Mouse (Mus musculus) kidney, embryonic 15.5 days (tissue): Measurements from ENCODE around the gene Klf17. TPM values are rescaled to one million over a fixed set of nuclear protein-coding genes. Genes with fewer than 3 reads are reported as not detected.
A peak's percentile ranks its signal among the peaks of the same experiment; 100 is the strongest.
"Not testable (repeated sequence)": the region's sequence is repeated elsewhere in the genome, so short reads cannot be mapped to it uniquely, and the experiment has no call there.

Experiments
- ATAC-seq: fragments of 200-750 bp; cut with Nextera tagmentation; replicated peaks from 2 replicates; pipeline ENCODE4 v1.8.0; 2017; ENCODE audit warnings: moderate TSS enrichment; ENCODE audit not compliant: low FRiP score
- H3K27ac ChIP-seq: fragments of 300-500 bp; sonication (generic); 2 replicates; pipeline ENCODE4 v1.5.1; 2015; ENCODE audit warnings: mild to moderate bottlenecking, inconsistent platforms
- H3K27me3 ChIP-seq: fragments of 300-500 bp; sonication (generic); 2 replicates; pipeline ENCODE4 v1.6.1; 2015; ENCODE audit warnings: inconsistent platforms
- H3K36me3 ChIP-seq: fragments of 300-500 bp; sonication (generic); 2 replicates; pipeline ENCODE4 v1.6.1; 2015; ENCODE audit warnings: inconsistent platforms
- H3K4me1 ChIP-seq: fragments of 300-500 bp; sonication (generic); 2 replicates; pipeline ENCODE4 v1.6.1; 2015; ENCODE audit warnings: inconsistent platforms
- H3K4me2 ChIP-seq: fragments of 300-500 bp; sonication (generic); 2 replicates; pipeline ENCODE4 v1.6.1; 2015; ENCODE audit warnings: moderate library complexity, mild to moderate bottlenecking, inconsistent platforms
- H3K4me3 ChIP-seq: fragments of 300-500 bp; sonication (generic); replicated peaks from 2 replicates; pipeline ENCODE4 v1.5.1; 2015; ENCODE audit warnings: mild to moderate bottlenecking, inconsistent platforms
- H3K9ac ChIP-seq: fragments of 300-500 bp; sonication (generic); 2 replicates; pipeline ENCODE4 v1.6.1; 2015; ENCODE audit warnings: mild to moderate bottlenecking, inconsistent platforms
- H3K9me3 ChIP-seq: fragments of 300-500 bp; sonication (generic); replicated peaks from 2 replicates; pipeline ENCODE4 v1.6.1; 2016; ENCODE audit warnings: inconsistent platforms
- WGBS: fragments of 180-500 bp; shearing (Covaris S2); methylation state at CpG from one replicate; pipeline ENCODE4 v1.1.7; 2015; ENCODE audit warnings: mixed read lengths; 5-methylcytosine and 5-hydroxymethylcytosine counted together
- polyA plus RNA-seq: library from polyadenylated mRNA; unstranded; fragments of >200 nt; fragmentation: Nextera tagmentation; extraction: Ambion mirVana; gene quantifications from 2 replicates; pipeline ENCODE4 v1.2.1, GENCODE M21; 2015

Klf17 gene
- not detected in 2 replicates for polyA plus RNA-seq

GRCm38 (mm10) chr4:117765416-117765815 lies at the start of gene Klf17:
Gene Klf17, minus strand, starts transcription at chr4:117765648.
- Histone ChIP-seq H3K36me3 (no peaks in the 10 kb centered on the region), H3K4me3 (no peak within 1 kb of the TSS), H3K4me2 (no peak within 1 kb of the TSS), H3K4me1 (no peaks in the 10 kb centered on the region), H3K27me3 (no peaks in the 10 kb centered on the region), H3K9me3 (no peaks in the 10 kb centered on the region), H3K9ac (no peak within 1 kb of the TSS), H3K27ac (no peak within 1 kb of the TSS)
- WGBS: 77% methylated on average over 12 of the region's 12 CpGs
- ATAC-seq: no peak

- Histone ChIP-seq H3K27ac (no peak overlapping the region), H3K27me3 (no peaks in the 10 kb centered on the region), H3K9me3 (no peaks in the 10 kb centered on the region), H3K4me2 (no peak overlapping the region), H3K36me3 (no peaks in the 10 kb centered on the region), H3K4me3 (no peak overlapping the region), H3K4me1 (no peaks in the 10 kb centered on the region), H3K9ac (no peak overlapping the region)
- no peak for ATAC-seq
- 21% methylated on average over 4 of the region's 4 CpGs for WGBS
Measured at GRCm38 (mm10) chr4:117814333-117814732, 48.9 kb upstream of the Klf17 start.

- no peak overlapping the region for H3K4me2 ChIP-seq
- WGBS: 60% methylated on average over 9 of the region's 9 CpGs
- H3K27ac ChIP-seq: no peak overlapping the region
- no peak overlapping the region for H3K9ac ChIP-seq
- H3K4me1 ChIP-seq: no peaks in the 10 kb centered on the region
- H3K9me3 ChIP-seq: no peaks in the 10 kb centered on the region
- no peaks in the 10 kb centered on the region for H3K27me3 ChIP-seq
- no peak for ATAC-seq
- no peak overlapping the region for H3K4me3 ChIP-seq
- H3K36me3 ChIP-seq: no peaks in the 10 kb centered on the region
Measured at GRCm38 (mm10) chr4:117813591-117814192, 48.2 kb upstream of the Klf17 start.

DNA sequence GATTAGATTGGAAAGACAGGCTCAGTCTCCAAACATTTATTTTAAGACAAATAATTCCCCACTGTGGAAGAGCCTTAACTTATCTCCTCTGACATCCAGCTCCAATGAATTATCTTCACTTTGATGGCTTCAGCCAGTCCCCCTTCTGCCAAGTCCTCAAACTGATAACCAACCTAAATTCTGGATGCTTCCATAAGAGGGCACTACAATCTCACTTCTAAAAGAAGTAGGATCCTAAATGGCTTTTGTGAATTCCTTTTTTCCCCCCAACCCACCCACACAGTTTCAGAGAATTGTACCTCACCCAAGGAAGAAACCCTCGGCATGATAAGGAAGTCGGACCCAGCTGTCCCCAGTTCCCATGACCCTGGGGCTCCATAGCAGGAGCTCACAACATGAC lies 45.5 kb upstream of the Klf17 start:
- Histone ChIP-seq H3K36me3 (no peaks in the 10 kb centered on the region), H3K9me3 (no peaks in the 10 kb centered on the region), H3K4me2 (no peak overlapping the region), H3K27me3 (no peaks in the 10 kb centered on the region), H3K4me3 (no peak overlapping the region), H3K4me1 (no peaks in the 10 kb centered on the region), H3K27ac (no peak overlapping the region), H3K9ac (no peak overlapping the region)
- no peak for ATAC-seq
- 42% methylated on average over 2 of the region's 2 CpGs for WGBS

DNA sequence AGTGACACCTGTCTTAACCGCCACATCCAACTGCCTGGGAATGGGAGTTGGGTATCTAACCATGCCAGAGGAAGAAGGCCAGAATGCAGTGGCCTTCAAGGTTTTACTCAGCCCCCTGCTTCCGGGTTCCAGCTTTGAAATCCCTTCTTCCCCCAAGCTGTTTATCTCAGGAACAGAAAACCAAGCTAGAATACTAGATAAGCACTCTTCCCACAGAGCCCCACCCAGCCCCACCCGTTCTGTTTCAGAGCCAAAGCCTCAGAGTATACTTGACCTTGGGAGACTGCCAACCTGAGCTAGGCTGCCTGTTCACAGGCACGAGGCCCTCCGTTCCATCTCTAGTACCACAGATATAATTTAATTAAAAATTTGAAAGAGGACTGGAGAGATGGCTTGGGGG lies 41.5 kb upstream of the Klf17 start:
- Histone ChIP-seq H3K9ac (no peak overlapping the region), H3K27me3 (no peaks in the 10 kb centered on the region), H3K4me1 (no peaks in the 10 kb centered on the region), H3K27ac (no peak overlapping the region), H3K9me3 (no peaks in the 10 kb centered on the region), H3K4me3 (no peak overlapping the region), H3K36me3 (no peaks in the 10 kb centered on the region), H3K4me2 (no peak overlapping the region)
- 69% methylated on average over 5 of the region's 5 CpGs for WGBS
- no peak for ATAC-seq

DNA sequence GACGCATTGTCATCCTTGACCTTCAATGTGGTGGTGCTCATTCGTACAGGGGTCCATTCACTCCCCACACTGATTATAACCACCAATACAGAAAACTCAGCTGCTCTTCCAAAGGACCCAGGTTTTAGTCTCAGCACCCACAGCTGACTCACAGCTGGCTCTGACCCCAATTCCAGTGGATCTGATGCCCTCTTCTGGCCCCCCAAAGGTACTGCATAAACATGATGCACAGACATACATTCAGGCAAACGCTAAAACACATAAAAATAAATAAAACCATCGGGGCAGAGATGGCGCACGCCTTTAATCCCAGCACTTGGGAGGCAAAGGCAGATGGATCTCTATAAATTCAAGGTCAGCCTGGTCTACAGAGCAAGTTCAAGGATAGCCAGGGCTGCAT lies 34.5 kb upstream of the Klf17 start:
- no peak overlapping the region for H3K9ac ChIP-seq
- H3K4me1 ChIP-seq: no peaks in the 10 kb centered on the region
- ATAC-seq: no peak
- H3K9me3 ChIP-seq: no peaks in the 10 kb centered on the region
- WGBS: 79% methylated on average over 6 of the region's 6 CpGs
- H3K36me3 ChIP-seq: no peaks in the 10 kb centered on the region
- H3K4me3 ChIP-seq: no peak overlapping the region
- H3K4me2 ChIP-seq: no peak overlapping the region
- H3K27ac ChIP-seq: no peak overlapping the region
- no peaks in the 10 kb centered on the region for H3K27me3 ChIP-seq

DNA sequence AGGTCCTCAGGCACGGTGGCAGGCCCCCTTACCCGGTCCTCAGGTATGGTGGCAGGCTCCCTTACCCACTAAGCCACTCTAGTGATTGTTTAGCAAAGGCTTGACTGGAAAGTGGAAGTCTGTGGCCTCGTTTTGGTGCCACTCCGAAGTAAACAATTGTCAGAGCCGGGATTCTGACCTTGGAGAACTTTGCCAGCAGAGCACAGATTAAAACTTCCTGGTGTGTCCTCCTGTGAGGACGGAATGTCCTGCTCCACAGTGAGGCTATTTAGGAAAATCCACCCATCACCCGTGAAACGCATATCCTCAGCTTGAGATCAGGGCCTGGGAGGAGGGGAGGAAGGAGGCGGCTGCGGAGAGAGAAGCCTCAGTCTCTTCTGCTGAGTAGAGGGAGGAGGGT lies 22.9 kb upstream of the Klf17 start:
- no peak overlapping the region for H3K9ac ChIP-seq
- ATAC-seq: no peak
- no peaks in the 10 kb centered on the region for H3K36me3 ChIP-seq
- H3K27ac ChIP-seq: no peak overlapping the region
- 69% methylated on average over 10 of the region's 10 CpGs for WGBS
- no peak overlapping the region for H3K4me2 ChIP-seq
- H3K9me3 ChIP-seq: no peaks in the 10 kb centered on the region
- no peaks in the 10 kb centered on the region for H3K27me3 ChIP-seq
- H3K4me3 ChIP-seq: no peak overlapping the region
- peaks cover 4% of the 10 kb centered on the region; the same call in 1 of the 2 replicates for H3K4me1 ChIP-seq

DNA sequence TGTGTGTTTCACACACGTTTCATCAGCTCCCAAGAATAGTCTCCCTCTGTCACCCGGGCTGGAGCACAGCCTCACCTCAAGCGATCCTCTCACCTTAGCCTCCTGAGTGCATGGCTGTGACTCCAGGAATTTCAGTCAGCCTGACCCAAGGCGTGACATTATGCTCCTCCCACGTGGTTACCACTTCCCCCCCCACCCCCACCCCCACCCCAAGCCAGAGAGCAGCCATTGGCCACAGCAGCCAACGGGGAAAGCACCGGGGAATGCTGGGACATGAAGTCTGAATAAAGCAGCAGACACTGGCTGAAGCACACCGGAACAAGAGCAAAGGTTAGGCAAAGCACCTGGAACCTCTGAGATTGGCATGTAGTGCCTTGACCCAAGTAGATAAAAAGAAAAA lies 21.5 kb upstream of the Klf17 start:
- H3K27ac ChIP-seq: no peak overlapping the region
- peak overlapping the region; percentile 37 for H3K4me2 ChIP-seq
- peak; percentile 67; the same call in 1 of the 2 replicates for ATAC-seq
- no peak overlapping the region for H3K9ac ChIP-seq
- WGBS: 31% methylated on average over 8 of the region's 8 CpGs
- H3K4me3 ChIP-seq: no peak overlapping the region
- H3K9me3 ChIP-seq: no peaks in the 10 kb centered on the region
- H3K4me1 ChIP-seq: peaks cover 4% of the 10 kb centered on the region; the same call in 1 of the 2 replicates
- no peaks in the 10 kb centered on the region for H3K36me3 ChIP-seq
- no peaks in the 10 kb centered on the region for H3K27me3 ChIP-seq

GRCm38 (mm10) chr4:117782908-117783307 lies 17.5 kb upstream of the Klf17 start:
- H3K4me3 ChIP-seq: no peak overlapping the region
- H3K27me3 ChIP-seq: peaks cover 5% of the 10 kb centered on the region; the same call in 1 of the 2 replicates
- no peak overlapping the region for H3K9ac ChIP-seq
- WGBS: 83% methylated on average over 3 of the region's 3 CpGs
- H3K36me3 ChIP-seq: no peaks in the 10 kb centered on the region
- no peak for ATAC-seq
- no peak overlapping the region for H3K4me2 ChIP-seq
- H3K4me1 ChIP-seq: peaks cover 4% of the 10 kb centered on the region; the same call in 1 of the 2 replicates
- H3K27ac ChIP-seq: no peak overlapping the region
- H3K9me3 ChIP-seq: no peaks in the 10 kb centered on the region

DNA sequence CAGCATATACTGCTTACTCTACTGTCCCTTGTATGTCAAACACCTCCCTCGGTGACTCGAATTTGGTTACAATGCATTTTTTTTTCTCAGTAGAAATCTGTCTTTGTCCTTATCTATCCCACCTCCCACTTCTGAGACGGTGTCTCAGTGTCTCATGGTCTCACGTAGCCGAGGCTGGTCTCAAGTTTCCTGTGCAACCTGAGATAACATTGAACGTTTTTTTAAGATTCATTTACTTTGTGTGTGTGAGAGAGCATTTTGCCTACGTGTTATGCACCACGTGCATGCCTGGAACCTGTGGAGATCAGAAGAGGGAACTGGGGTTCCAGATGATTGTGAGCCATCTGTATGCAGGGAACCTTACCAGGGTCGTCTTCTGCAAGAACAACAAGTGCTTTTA lies 7.5 kb upstream of the Klf17 start:
- no peak for ATAC-seq
- H3K4me1 ChIP-seq: no peaks in the 10 kb centered on the region
- no peak overlapping the region for H3K4me3 ChIP-seq
- no peaks in the 10 kb centered on the region for H3K36me3 ChIP-seq
- H3K9ac ChIP-seq: no peak overlapping the region
- no peak overlapping the region for H3K27ac ChIP-seq
- H3K9me3 ChIP-seq: no peaks in the 10 kb centered on the region
- 41% methylated on average over 9 of the region's 9 CpGs for WGBS
- H3K4me2 ChIP-seq: no peak overlapping the region
- H3K27me3 ChIP-seq: no peaks in the 10 kb centered on the region

DNA sequence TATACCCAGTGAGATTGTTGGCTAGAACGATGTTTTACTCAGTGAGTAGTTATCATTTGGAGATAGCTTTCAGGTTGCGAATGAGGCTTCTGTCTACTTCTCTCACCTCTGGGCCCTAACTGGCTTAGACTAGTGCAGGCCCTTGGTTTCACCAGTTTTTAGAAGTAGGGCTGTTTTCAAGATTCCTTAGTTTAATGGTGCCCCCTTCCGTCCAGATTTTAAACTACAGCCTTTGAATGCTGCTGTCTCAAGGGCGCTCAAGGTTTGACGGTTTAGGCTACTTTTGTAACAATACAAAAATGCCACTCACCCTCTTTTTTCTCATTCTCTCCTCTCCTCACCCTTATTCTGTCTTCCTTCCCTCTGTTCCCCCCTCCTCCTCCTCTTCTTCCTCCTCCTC lies 5.5 kb upstream of the Klf17 start:
- H3K9me3 ChIP-seq: no peaks in the 10 kb centered on the region
- 21% methylated on average over 5 of the region's 5 CpGs for WGBS
- no peaks in the 10 kb centered on the region for H3K36me3 ChIP-seq
- H3K9ac ChIP-seq: no peak overlapping the region
- no peak overlapping the region for H3K4me3 ChIP-seq
- no peak for ATAC-seq
- H3K4me1 ChIP-seq: no peaks in the 10 kb centered on the region
- no peak overlapping the region for H3K4me2 ChIP-seq
- no peak overlapping the region for H3K27ac ChIP-seq
- H3K27me3 ChIP-seq: no peaks in the 10 kb centered on the region

- Histone ChIP-seq H3K27ac (no peak overlapping the region), H3K4me2 (no peak overlapping the region), H3K36me3 (no peaks in the 10 kb centered on the region), H3K27me3 (no peaks in the 10 kb centered on the region), H3K4me1 (no peaks in the 10 kb centered on the region), H3K9ac (no peak overlapping the region), H3K4me3 (no peak overlapping the region), H3K9me3 (no peaks in the 10 kb centered on the region)
- 93% methylated on average over 5 of the region's 5 CpGs for WGBS
- ATAC-seq: no peak
Measured at GRCm38 (mm10) chr4:117760151-117760550, 5.3 kb downstream of the Klf17 start.

DNA sequence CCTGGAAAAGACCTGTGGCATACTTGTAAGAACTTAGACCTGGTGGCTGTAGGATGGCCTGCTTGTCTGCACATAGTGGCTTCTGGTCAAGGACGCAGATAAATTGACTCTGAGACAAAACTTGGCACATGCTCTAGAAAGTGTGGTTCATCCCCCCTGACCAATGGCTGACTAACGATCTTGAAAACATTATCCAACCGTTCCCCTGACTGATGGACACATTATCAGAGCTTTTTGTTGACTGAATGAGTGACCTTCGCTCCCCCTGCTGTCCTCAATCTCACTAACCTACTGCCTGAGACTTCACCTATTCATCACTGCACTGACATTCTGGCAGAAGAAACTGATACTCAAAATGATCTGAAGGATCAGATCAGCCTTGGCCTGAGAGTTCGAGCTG lies 13.0 kb downstream of the Klf17 start:
- H3K9me3 ChIP-seq, H3K27ac ChIP-seq, H3K27me3 ChIP-seq, H3K36me3 ChIP-seq, H3K4me1 ChIP-seq, H3K4me3 ChIP-seq, H3K9ac ChIP-seq, H3K4me2 ChIP-seq, ATAC-seq: not testable (repeated sequence)
- 61% methylated on average over 5 of the region's 5 CpGs for WGBS
